Mouse (Mus musculus) stomach, embryonic 15.5 days (tissue): ENCODE measurements around the gene Bpgm. TPM values are rescaled to one million over a fixed set of nuclear protein-coding genes. Genes with fewer than 3 reads are reported as not detected.

Experiments used
- ATAC-seq: fragments of 200-750 bp; cut with Nextera tagmentation; 2 replicates; pipeline ENCODE4 v1.8.0; 2017; ENCODE audit warnings: low read depth, moderate number of reproducible peaks, moderate TSS enrichment; ENCODE audit not compliant: insufficient read depth, low FRiP score
- H3K27ac ChIP-seq: fragments of 300-500 bp; sonication (generic); 2 replicates; pipeline ENCODE4 v1.5.1; 2015; ENCODE audit warnings: mild to moderate bottlenecking, inconsistent platforms
- H3K27me3 ChIP-seq: fragments of 300-500 bp; sonication (generic); replicated peaks from 2 replicates; pipeline ENCODE4 v1.6.1; 2015; ENCODE audit warnings: inconsistent platforms
- H3K36me3 ChIP-seq: fragments of 300-500 bp; sonication (generic); 2 replicates; pipeline ENCODE4 v1.6.1; 2015; ENCODE audit warnings: inconsistent platforms
- H3K4me1 ChIP-seq: fragments of 300-500 bp; sonication (generic); 2 replicates; pipeline ENCODE4 v1.6.1; 2015; ENCODE audit warnings: inconsistent platforms
- H3K4me2 ChIP-seq: fragments of 300-500 bp; sonication (generic); 2 replicates; pipeline ENCODE4 v1.6.1; 2015; ENCODE audit warnings: mild to moderate bottlenecking, inconsistent platforms
- H3K4me3 ChIP-seq: fragments of 300-500 bp; sonication (generic); replicated peaks from 2 replicates; pipeline ENCODE4 v1.5.1; 2015; ENCODE audit warnings: inconsistent platforms
- H3K9ac ChIP-seq: fragments of 300-500 bp; sonication (generic); 2 replicates; pipeline ENCODE4 v1.6.1; 2015; ENCODE audit warnings: inconsistent platforms
- H3K9me3 ChIP-seq: fragments of 300-500 bp; sonication (generic); 2 replicates; pipeline ENCODE4 v1.6.1; 2016; ENCODE audit warnings: inconsistent platforms
- WGBS: fragments of 180-500 bp; shearing (Covaris S2); methylation state at CpG from one replicate; pipeline ENCODE4 v1.1.7; 2015; 5-methylcytosine and 5-hydroxymethylcytosine counted together
- polyA plus RNA-seq: library from polyadenylated mRNA; unstranded; fragments of >200 nt; fragmentation: Nextera tagmentation; extraction: Ambion mirVana; gene quantifications from 2 replicates; pipeline ENCODE4 v1.2.1, GENCODE M21; 2015

The Bpgm gene
- polyA plus RNA-seq, 1 experiment from 2014 or later = 54.6 TPM

- 86% methylated on average over 21 of the region's 21 CpGs for WGBS
- Histone ChIP-seq H3K4me2 (no peak overlapping the region), H3K9ac (no peak overlapping the region), H3K4me3 (no peak overlapping the region), H3K9me3 (no peaks in the 10 kb centered on the region), H3K4me1 (peaks cover 8% of the 10 kb centered on the region), H3K27me3 (no peaks in the 10 kb centered on the region), H3K36me3 (no peaks in the 10 kb centered on the region), H3K27ac (no peak overlapping the region)
- no peak for ATAC-seq
These were observed 17.5 kb downstream of the Bpgm start for GRCm38 (mm10) chr6:34493327-34494095.

GRCm38 (mm10) chr6:34495140-34495551, 19.1 kb downstream of the Bpgm start:
- WGBS = 22% methylated on average over 7 of the region's 7 CpGs
- Histone ChIP-seq H3K9me3 (no peaks in the 10 kb centered on the region), H3K4me1 (peaks cover 8% of the 10 kb centered on the region), H3K27me3 (no peaks in the 10 kb centered on the region), H3K4me2 (peak overlapping the region; percentile 27), H3K4me3 (no peak overlapping the region), H3K36me3 (no peaks in the 10 kb centered on the region), H3K9ac (no peak overlapping the region), H3K27ac (peak overlapping the region; percentile 83)
- peak; percentile 88; the same call in 1 of the 2 replicates for ATAC-seq

GRCm38 (mm10) chr6:34497991-34498625, 22.1 kb downstream of the Bpgm start:
- H3K36me3 ChIP-seq = no peaks in the 10 kb centered on the region
- H3K9me3 ChIP-seq = no peaks in the 10 kb centered on the region
- no peak overlapping the region for H3K9ac ChIP-seq
- H3K27me3 ChIP-seq = no peaks in the 10 kb centered on the region
- H3K4me3 ChIP-seq = no peak overlapping the region
- H3K4me1 ChIP-seq = peaks cover 8% of the 10 kb centered on the region
- ATAC-seq = no peak
- H3K27ac ChIP-seq = no peak overlapping the region
- no peak overlapping the region for H3K4me2 ChIP-seq
- WGBS = 53% methylated on average over 5 of the region's 5 CpGs

- Histone ChIP-seq H3K4me3 (no peak overlapping the region), H3K9ac (no peak overlapping the region), H3K27me3 (no peaks in the 10 kb centered on the region), H3K4me2 (no peak overlapping the region), H3K27ac (no peak overlapping the region), H3K4me1 (peaks cover 11% of the 10 kb centered on the region; the same call in 1 of the 2 replicates), H3K9me3 (no peaks in the 10 kb centered on the region), H3K36me3 (no peaks in the 10 kb centered on the region)
- no peak for ATAC-seq
- WGBS = 73% methylated on average over 7 of the region's 7 CpGs
These were observed 26.3 kb downstream of the Bpgm start for GRCm38 (mm10) chr6:34502291-34502690.

- ATAC-seq = no peak
- no peaks in the 10 kb centered on the region for H3K9me3 ChIP-seq
- H3K4me1 ChIP-seq = peaks cover 8% of the 10 kb centered on the region; the same call in 1 of the 2 replicates
- no peak overlapping the region for H3K4me3 ChIP-seq
- no peak overlapping the region for H3K4me2 ChIP-seq
- no peak overlapping the region; the same call in 1 of the 2 replicates for H3K27ac ChIP-seq
- no peak overlapping the region for H3K9ac ChIP-seq
- 51% methylated on average over 11 of the region's 11 CpGs for WGBS
- no peaks in the 10 kb centered on the region for H3K36me3 ChIP-seq
- no peaks in the 10 kb centered on the region for H3K27me3 ChIP-seq
These were observed 29.9 kb downstream of the Bpgm start for GRCm38 (mm10) chr6:34505957-34506356.

- no peaks in the 10 kb centered on the region for H3K27me3 ChIP-seq
- no peaks in the 10 kb centered on the region for H3K36me3 ChIP-seq
- 72% methylated on average over 4 of the region's 4 CpGs for WGBS
- H3K4me2 ChIP-seq = no peak overlapping the region
- no peak overlapping the region for H3K27ac ChIP-seq
- peaks cover 8% of the 10 kb centered on the region; the same call in 1 of the 2 replicates for H3K4me1 ChIP-seq
- ATAC-seq = no peak
- H3K9me3 ChIP-seq = no peaks in the 10 kb centered on the region
- no peak overlapping the region for H3K9ac ChIP-seq
- no peak overlapping the region for H3K4me3 ChIP-seq
These were observed 31.6 kb downstream of the Bpgm start for GRCm38 (mm10) chr6:34507581-34507980.

- Histone ChIP-seq H3K4me2 (no peak overlapping the region), H3K4me3 (no peak overlapping the region), H3K4me1 (peaks cover 8% of the 10 kb centered on the region; the same call in 1 of the 2 replicates), H3K9ac (no peak overlapping the region), H3K9me3 (no peaks in the 10 kb centered on the region), H3K27me3 (no peaks in the 10 kb centered on the region), H3K36me3 (no peaks in the 10 kb centered on the region), H3K27ac (no peak overlapping the region)
- WGBS = 82% methylated on average over 4 of the region's 4 CpGs
- ATAC-seq = no peak
These were observed 32.0 kb downstream of the Bpgm start for GRCm38 (mm10) chr6:34508016-34508415.

GRCm38 (mm10) chr6:34510277-34510676, 34.3 kb downstream of the Bpgm start:
- Histone ChIP-seq H3K4me1 (peaks cover 13% of the 10 kb centered on the region; the same call in 1 of the 2 replicates), H3K4me2 (no peak overlapping the region), H3K9me3 (no peaks in the 10 kb centered on the region), H3K27me3 (no peaks in the 10 kb centered on the region), H3K4me3 (no peak overlapping the region), H3K9ac (no peak overlapping the region), H3K27ac (no peak overlapping the region), H3K36me3 (no peaks in the 10 kb centered on the region)
- WGBS = 88% methylated on average over 5 of the region's 5 CpGs
- no peak for ATAC-seq

GRCm38 (mm10) chr6:34511410-34511809, 35.4 kb downstream of the Bpgm start:
- H3K4me2 ChIP-seq = no peak overlapping the region
- no peaks in the 10 kb centered on the region for H3K27me3 ChIP-seq
- WGBS = 26% methylated on average over 2 of the region's 2 CpGs
- no peak overlapping the region for H3K9ac ChIP-seq
- H3K9me3 ChIP-seq = no peaks in the 10 kb centered on the region
- no peaks in the 10 kb centered on the region for H3K36me3 ChIP-seq
- H3K4me3 ChIP-seq = no peak overlapping the region
- no peak overlapping the region for H3K27ac ChIP-seq
- H3K4me1 ChIP-seq = peaks cover 10% of the 10 kb centered on the region; the same call in 1 of the 2 replicates
- peak; percentile 83 for ATAC-seq

GRCm38 (mm10) chr6:34512741-34513140, 36.7 kb downstream of the Bpgm start:
- no peaks in the 10 kb centered on the region for H3K36me3 ChIP-seq
- H3K27me3 ChIP-seq = no peaks in the 10 kb centered on the region
- H3K4me2 ChIP-seq = no peak overlapping the region
- no peak overlapping the region for H3K9ac ChIP-seq
- H3K27ac ChIP-seq = no peak overlapping the region
- no peak for ATAC-seq
- H3K4me1 ChIP-seq = peaks cover 7% of the 10 kb centered on the region; the same call in 1 of the 2 replicates
- H3K4me3 ChIP-seq = no peak overlapping the region
- H3K9me3 ChIP-seq = no peaks in the 10 kb centered on the region

GRCm38 (mm10) chr6:34514655-34515054, 38.6 kb downstream of the Bpgm start:
- Histone ChIP-seq H3K27me3 (no peaks in the 10 kb centered on the region), H3K4me3 (no peak overlapping the region), H3K4me2 (peak overlapping the region; percentile 25; the same call in 1 of the 2 replicates), H3K27ac (no peak overlapping the region), H3K36me3 (no peaks in the 10 kb centered on the region), H3K9ac (no peak overlapping the region), H3K4me1 (peaks cover 7% of the 10 kb centered on the region; the same call in 1 of the 2 replicates), H3K9me3 (no peaks in the 10 kb centered on the region)
- 27% methylated on average over 5 of the region's 5 CpGs for WGBS
- no peak for ATAC-seq

GRCm38 (mm10) chr6:34515098-34515782, 39.2 kb downstream of the Bpgm start:
- Histone ChIP-seq H3K4me2 (peak overlapping the region; percentile 25; the same call in 1 of the 2 replicates), H3K27me3 (no peaks in the 10 kb centered on the region), H3K9me3 (no peaks in the 10 kb centered on the region), H3K4me1 (peaks cover 7% of the 10 kb centered on the region; the same call in 1 of the 2 replicates), H3K27ac (no peak overlapping the region), H3K9ac (no peak overlapping the region), H3K36me3 (no peaks in the 10 kb centered on the region), H3K4me3 (no peak overlapping the region)
- WGBS = 42% methylated on average over 10 of the region's 10 CpGs
- no peak for ATAC-seq
